Mouse (Mus musculus): Measurements from ENCODE around the gene Gm11027.

GRCm38 (mm10) chr12:116315498-116315897 is 40.3 kb downstream of the Gm11027 start:
- TF ChIP-seq POLR2A (IDR thresholded peaks at IDR 0.05; ENCODE audit: low read depth, low read length) = no peak
- TF ChIP-seq CTCF (IDR thresholded peaks at IDR 0.05; ENCODE audit: extremely low read depth, insufficient read depth, insufficient read length, insufficient replicate concordance) = no peak
